Mouse (Mus musculus) liver, adult 2 months (tissue): ENCODE data around the gene F12.

ENCODE experiments used
- CTCF ChIP-seq: fragments of 200-500 bp; IDR thresholded peaks from 2 replicates; pipeline ENCODE4 v1.5.1; 2011; ENCODE audit warnings: low read depth, low read length, control low read depth
- POLR2A ChIP-seq: fragments of 200-500 bp; IDR thresholded peaks from 2 replicates; pipeline ENCODE4 v1.6.1; 2011; ENCODE audit warnings: low read length, control low read depth; ENCODE audit not compliant: insufficient read depth; ENCODE audit errors: extremely low read depth

GRCm38 (mm10) chr13:55468851-55469560 lies 42.4 kb upstream of the F12 start:
- peak; percentile 63 for TF ChIP-seq CTCF
- no peak for TF ChIP-seq POLR2A
